Mouse (Mus musculus) thymus, adult 2 months (tissue): ENCODE measurements at regions not wholly inside any gene's neighbourhood (a gene's known extent, or its start where the extent isn't known, plus 50 kb on each side); places are given as distances from the start of the nearest gene placed in this dataset.

Experiments used
- CTCF ChIP-seq: fragments of 200-500 bp; IDR thresholded peaks from 2 replicates; pipeline ENCODE4 v1.5.1; 2012; ENCODE audit warnings: mild to moderate bottlenecking, control low read depth, low read length, moderate library complexity, borderline replicate concordance; ENCODE audit not compliant: control insufficient read depth, poor library complexity, insufficient read depth; ENCODE audit errors: extremely low read depth
- POLR2A ChIP-seq: fragments of 200-500 bp; IDR thresholded peaks from 2 replicates; pipeline ENCODE4 v1.6.1; 2012; ENCODE audit warnings: mild to moderate bottlenecking, low read length, control low read depth, moderate library complexity; ENCODE audit not compliant: control insufficient read depth, poor library complexity, insufficient read depth; ENCODE audit errors: extremely low read depth

GRCm38 (mm10) chr4:153058152-153058551, 424.5 kb downstream of the Ajap1 start:
- TF ChIP-seq CTCF: no peak
- TF ChIP-seq POLR2A: no peak
